ENCODE assay signal across 11 mouse cellular contexts in genomic region chr6:98435676-98436075, GRCm38 (mm10).
A peak's percentile ranks its signal among the peaks of the same experiment; 100 is the strongest.
DNase-seq lines count a peak whose midpoint lies in the region; ATAC-seq and TF ChIP-seq lines count a peak whose summit lies in the region.
"Had no signal": no experiment of that assay in that cellular context is flagged by ENCODE, and none has a peak within 500 bp of the region (broad histone marks: within the 10 kb centered on the region; RNA-seq: fewer than 3 reads in every experiment).

No protein-coding gene starts in this region.

- TF ChIP-seq CTCF in heart, adult 2 months (IDR thresholded peaks at IDR 0.05): no peak

- DNase-seq in heart, embryonic 10.5 days (ENCODE audit: low spot score): no peak
- no peak for DNase-seq in heart, adult 2 months
- DNase-seq in lung, postnatal 36 days: no peak
- no peak for DNase-seq in cerebellum, adult 11 months
- DNase-seq in frontal cortex, postnatal 25 days (ENCODE audit: low spot score in 2 of 2): no peak
- DNase-seq: B cell, adult 2 months had no signal

- no peak overlapping the region for H3K27ac ChIP-seq in heart, embryonic 10.5 days
- no peak overlapping the region for H3K27ac ChIP-seq in heart, adult 2 months
- H3K27ac ChIP-seq in lung, embryonic 15.5 days: no peak overlapping the region
- no peak overlapping the region for H3K27ac ChIP-seq in neural tube, embryonic 15.5 days (replicated peaks)
- H3K27ac ChIP-seq: liver, embryonic 15.5 days had no signal

- no peaks in the 10 kb centered on the region for H3K4me1 ChIP-seq in heart, embryonic 10.5 days
- no peaks in the 10 kb centered on the region for H3K4me1 ChIP-seq in heart, adult 2 months (ENCODE audit: control insufficient read depth, insufficient read depth, low read length)
- no peaks in the 10 kb centered on the region for H3K4me1 ChIP-seq in lung, embryonic 15.5 days
- H3K4me1 ChIP-seq in neural tube, embryonic 15.5 days: no peaks in the 10 kb centered on the region
- H3K4me1 ChIP-seq: liver, embryonic 15.5 days had no signal

- intact Hi-C loops in heart, adult 2 months (cut with DNase I): no loop called here

- 0 out of 2 replicates have a peak overlapping the region, but pooled peaks have one; percentile 13 for H3K4me2 ChIP-seq in lung, embryonic 15.5 days
- peak overlapping the region; percentile 6; the same call in 1 of the 2 replicates for H3K4me2 ChIP-seq in neural tube, embryonic 15.5 days
- H3K4me2 ChIP-seq: liver, embryonic 15.5 days had no signal

- no peak for ATAC-seq in lung, embryonic 15.5 days (ENCODE audit: borderline replicate concordance, extremely low read depth, low FRiP score, low TSS enrichment)
- 0 out of 4 replicates have a peak, but pooled peaks have one; percentile 10 to 17 for ATAC-seq in hematopoietic stem cell, adult 5-6 weeks (replicated peaks in 1 of 2; ENCODE audit: insufficient read depth in 1 of 2, low FRiP score in 2 of 2, low TSS enrichment in 1 of 2, low read depth in 1 of 2, poor library complexity in 2 of 2, severe bottlenecking in 2 of 2)
- ATAC-seq in neural tube, embryonic 15.5 days (ENCODE audit: low FRiP score): no peak
- ATAC-seq: Patski had no signal

- no peaks in the 10 kb centered on the region for H3K27me3 ChIP-seq in heart, embryonic 10.5 days (ENCODE audit: insufficient read depth, poor library complexity, severe bottlenecking)
- H3K27me3 ChIP-seq in heart, adult 2 months (ENCODE audit: control insufficient read depth, insufficient read depth, low read length): no peaks in the 10 kb centered on the region
- no peaks in the 10 kb centered on the region for H3K27me3 ChIP-seq in lung, embryonic 15.5 days
- H3K27me3 ChIP-seq in neural tube, embryonic 15.5 days (replicated peaks): no peaks in the 10 kb centered on the region
- H3K27me3 ChIP-seq: liver, embryonic 15.5 days had no signal

- H3K36me3 ChIP-seq in heart, embryonic 10.5 days: no peaks in the 10 kb centered on the region
- no peaks in the 10 kb centered on the region for H3K36me3 ChIP-seq in heart, adult 2 months (ENCODE audit: control insufficient read depth, insufficient read depth, low read length)
- H3K36me3 ChIP-seq in lung, embryonic 15.5 days: no peaks in the 10 kb centered on the region
- H3K36me3 ChIP-seq in neural tube, embryonic 15.5 days: no peaks in the 10 kb centered on the region
- H3K36me3 ChIP-seq: liver, embryonic 15.5 days had no signal

- 15% methylated on average over 6 of the region's 6 CpGs for WGBS in heart, embryonic 10.5 days
- 21% methylated on average over 6 of the region's 6 CpGs for WGBS in heart, adult 2 months
- WGBS in lung, embryonic 15.5 days: 25% methylated on average over 6 of the region's 6 CpGs
- 29% methylated on average over 6 of the region's 6 CpGs for WGBS in neural tube, embryonic 15.5 days

- H3K4me3 ChIP-seq in heart, embryonic 10.5 days: peak overlapping the region; percentile 45
- H3K4me3 ChIP-seq in heart, adult 2 months: no peak overlapping the region
- H3K4me3 ChIP-seq in lung, embryonic 15.5 days: no peak overlapping the region
- H3K4me3 ChIP-seq in neural tube, embryonic 15.5 days (replicated peaks): no peak overlapping the region
- H3K4me3 ChIP-seq: liver, embryonic 15.5 days had no signal

- no peaks in the 10 kb centered on the region for H3K79me2 ChIP-seq in heart, adult 2 months (replicated peaks; ENCODE audit: control insufficient read depth, insufficient read depth, low read length)

- TF ChIP-seq EP300 in heart, adult 2 months (IDR thresholded peaks at IDR 0.05; ENCODE audit: insufficient read depth, low read depth, low read length): no peak

- H3K9me3 ChIP-seq in heart, embryonic 10.5 days: no peaks in the 10 kb centered on the region
- no peaks in the 10 kb centered on the region for H3K9me3 ChIP-seq in lung, embryonic 15.5 days
- no peaks in the 10 kb centered on the region for H3K9me3 ChIP-seq in neural tube, embryonic 15.5 days (replicated peaks)
- H3K9me3 ChIP-seq: liver, embryonic 15.5 days had no signal

- no peak for TF ChIP-seq POLR2A in heart, adult 2 months (IDR thresholded peaks at IDR 0.05; ENCODE audit: insufficient read depth, low read depth, low read length)

- H3K9ac ChIP-seq in heart, adult 2 months (ENCODE audit: low read depth, low read length): no peak overlapping the region
- H3K9ac ChIP-seq in lung, embryonic 15.5 days: no peak overlapping the region
- no peak overlapping the region for H3K9ac ChIP-seq in neural tube, embryonic 15.5 days (replicated peaks)
- H3K9ac ChIP-seq: liver, embryonic 15.5 days had no signal

Comparison
In these comparisons a context has a peak if more than half of its experiments do, and no peak if none do; other contexts are left out.
1. ATAC-seq: peak in hematopoietic stem cell, adult 5-6 weeks (2 of 2); none in lung, embryonic 15.5 days (single experiment) and neural tube, embryonic 15.5 days (single experiment).